Mouse (Mus musculus) forebrain, embryonic 12.5 days (tissue): ENCODE data around the gene Senp8. TPM values are rescaled to one million over a fixed set of nuclear protein-coding genes. Genes with fewer than 3 reads are reported as not detected.

Experiments
- ATAC-seq: fragments of 200-750 bp; cut with Nextera tagmentation; 2 replicates; pipeline ENCODE4 v1.8.0; 2017; ENCODE audit warnings: moderate TSS enrichment; ENCODE audit not compliant: low FRiP score
- H3K27ac ChIP-seq: fragments of 300-500 bp; sonication (generic); 2 replicates; pipeline ENCODE4 v1.5.1; 2016; ENCODE audit warnings: mild to moderate bottlenecking
- H3K27me3 ChIP-seq: fragments of 300-500 bp; sonication (generic); 2 replicates; pipeline ENCODE4 v1.6.1; 2016; ENCODE audit warnings: mild to moderate bottlenecking
- H3K36me3 ChIP-seq: fragments of 300-500 bp; sonication (generic); replicated peaks from 2 replicates; pipeline ENCODE4 v1.6.1; 2016; ENCODE audit warnings: mild to moderate bottlenecking
- H3K4me1 ChIP-seq: fragments of 300-500 bp; sonication (generic); 2 replicates; pipeline ENCODE4 v1.6.1; 2016
- H3K4me2 ChIP-seq: fragments of 300-500 bp; sonication (generic); 2 replicates; pipeline ENCODE4 v1.6.1; 2016; ENCODE audit warnings: mild to moderate bottlenecking, moderate library complexity
- H3K4me3 ChIP-seq: fragments of 300-500 bp; sonication (generic); replicated peaks from 2 replicates; pipeline ENCODE4 v1.5.1; 2016; ENCODE audit warnings: mild to moderate bottlenecking
- H3K9ac ChIP-seq: fragments of 300-500 bp; sonication (generic); 2 replicates; pipeline ENCODE4 v1.6.1; 2016; ENCODE audit warnings: mild to moderate bottlenecking
- H3K9me3 ChIP-seq: fragments of 300-500 bp; sonication (generic); 2 replicates; pipeline ENCODE4 v1.6.1; 2016
- WGBS: fragments of 180-500 bp; shearing (Covaris S2); methylation state at CpG from one replicate; pipeline ENCODE4 v1.1.7; 2016; 5-methylcytosine and 5-hydroxymethylcytosine counted together
- polyA plus RNA-seq: library from polyadenylated mRNA; unstranded; fragments of >200 nt; fragmentation: Nextera tagmentation; extraction: Ambion mirVana; gene quantifications from 2 replicates; pipeline ENCODE4 v1.2.1, GENCODE M21; 2016

Gene Senp8
- polyA plus RNA-seq, 1 experiment from 2014 or later: 13.0 TPM

GRCm38 (mm10) chr9:59735394-59735793, 15.1 kb downstream of the Senp8 start:
- no peaks in the 10 kb centered on the region for H3K9me3 ChIP-seq
- no peak overlapping the region for H3K9ac ChIP-seq
- H3K27ac ChIP-seq: no peak overlapping the region
- ATAC-seq: no peak
- no peak overlapping the region for H3K4me3 ChIP-seq
- H3K4me2 ChIP-seq: no peak overlapping the region
- H3K36me3 ChIP-seq: no peaks in the 10 kb centered on the region
- H3K4me1 ChIP-seq: no peaks in the 10 kb centered on the region
- H3K27me3 ChIP-seq: no peaks in the 10 kb centered on the region
- WGBS: 83% methylated on average over 4 of the region's 4 CpGs

- ATAC-seq: no peak
- WGBS: 77% methylated on average over 6 of the region's 6 CpGs
- H3K9ac ChIP-seq: no peak overlapping the region
Observed at GRCm38 (mm10) chr9:59733075-59733474, 17.4 kb downstream of the Senp8 start.

GRCm38 (mm10) chr9:59731136-59731535, 19.4 kb downstream of the Senp8 start:
- Histone ChIP-seq H3K4me1 (no peaks in the 10 kb centered on the region), H3K4me3 (no peak overlapping the region), H3K27ac (no peak overlapping the region), H3K36me3 (no peaks in the 10 kb centered on the region), H3K9me3 (no peaks in the 10 kb centered on the region), H3K27me3 (no peaks in the 10 kb centered on the region), H3K4me2 (no peak overlapping the region), H3K9ac (no peak overlapping the region)
- WGBS: 89% methylated on average over 5 of the region's 5 CpGs
- ATAC-seq: no peak

More at GRCm38 (mm10) chr9:59733075-59733474, 17.4 kb downstream of the Senp8 start:
- H3K4me2 ChIP-seq: no peak overlapping the region
- H3K27ac ChIP-seq: no peak overlapping the region
- H3K4me3 ChIP-seq: no peak overlapping the region
- no peaks in the 10 kb centered on the region for H3K36me3 ChIP-seq
- H3K4me1 ChIP-seq: no peaks in the 10 kb centered on the region
- no peaks in the 10 kb centered on the region for H3K27me3 ChIP-seq
- H3K9me3 ChIP-seq: no peaks in the 10 kb centered on the region

GRCm38 (mm10) chr9:59727569-59728286, 22.8 kb downstream of the Senp8 start:
- H3K27me3 ChIP-seq: no peaks in the 10 kb centered on the region
- WGBS: 85% methylated on average over 11 of the region's 11 CpGs
- ATAC-seq: no peak
- H3K9ac ChIP-seq: no peak overlapping the region
- H3K36me3 ChIP-seq: no peaks in the 10 kb centered on the region
- no peaks in the 10 kb centered on the region for H3K9me3 ChIP-seq
- no peak overlapping the region for H3K27ac ChIP-seq
- H3K4me3 ChIP-seq: no peak overlapping the region
- H3K4me2 ChIP-seq: no peak overlapping the region
- H3K4me1 ChIP-seq: peaks cover 14% of the 10 kb centered on the region; the same call in 1 of the 2 replicates

- Histone ChIP-seq H3K9ac (no peak overlapping the region), H3K36me3 (no peaks in the 10 kb centered on the region), H3K4me2 (no peak overlapping the region), H3K27me3 (peaks cover 4% of the 10 kb centered on the region; the same call in 1 of the 2 replicates), H3K27ac (no peak overlapping the region), H3K4me1 (peaks cover 14% of the 10 kb centered on the region; the same call in 1 of the 2 replicates), H3K9me3 (no peaks in the 10 kb centered on the region), H3K4me3 (no peak overlapping the region)
- 88% methylated on average over 10 of the region's 10 CpGs for WGBS
- ATAC-seq: no peak
Observed at GRCm38 (mm10) chr9:59725515-59725914, 25.0 kb downstream of the Senp8 start.

GRCm38 (mm10) chr9:59723791-59724442, 26.6 kb downstream of the Senp8 start:
- H3K4me1 ChIP-seq: peaks cover 14% of the 10 kb centered on the region; the same call in 1 of the 2 replicates
- H3K4me2 ChIP-seq: peak overlapping the region; percentile 2; the same call in 1 of the 2 replicates
- H3K9me3 ChIP-seq: no peaks in the 10 kb centered on the region
- ATAC-seq: no peak
- no peak overlapping the region for H3K9ac ChIP-seq
- no peak overlapping the region for H3K4me3 ChIP-seq
- WGBS: 61% methylated on average over 8 of the region's 8 CpGs
- H3K27me3 ChIP-seq: peaks cover 4% of the 10 kb centered on the region; the same call in 1 of the 2 replicates
- peak overlapping the region; percentile 59; the same call in 1 of the 2 replicates for H3K27ac ChIP-seq
- no peaks in the 10 kb centered on the region for H3K36me3 ChIP-seq

- Histone ChIP-seq H3K4me3 (no peak overlapping the region), H3K9ac (peak overlapping the region; percentile 42; the same call in 1 of the 2 replicates), H3K9me3 (no peaks in the 10 kb centered on the region), H3K27me3 (peaks cover 4% of the 10 kb centered on the region; the same call in 1 of the 2 replicates), H3K4me2 (peak overlapping the region; percentile 28), H3K36me3 (no peaks in the 10 kb centered on the region), H3K4me1 (peaks cover 14% of the 10 kb centered on the region; the same call in 1 of the 2 replicates), H3K27ac (peak overlapping the region; percentile 59; the same call in 1 of the 2 replicates)
- peak; percentile 30; the same call in 1 of the 2 replicates for ATAC-seq
- 20% methylated on average over 10 of the region's 10 CpGs for WGBS
Observed at GRCm38 (mm10) chr9:59723096-59723657, 27.3 kb downstream of the Senp8 start.

- ATAC-seq: no peak
- Histone ChIP-seq H3K36me3 (no peaks in the 10 kb centered on the region), H3K27me3 (peaks cover 4% of the 10 kb centered on the region; the same call in 1 of the 2 replicates), H3K4me2 (no peak overlapping the region), H3K9ac (no peak overlapping the region), H3K9me3 (no peaks in the 10 kb centered on the region), H3K27ac (no peak overlapping the region), H3K4me1 (peaks cover 14% of the 10 kb centered on the region; the same call in 1 of the 2 replicates), H3K4me3 (no peak overlapping the region)
- WGBS: 88% methylated on average over 5 of the region's 5 CpGs
Observed at GRCm38 (mm10) chr9:59721144-59721543, 29.4 kb downstream of the Senp8 start.

- 88% methylated on average over 4 of the region's 4 CpGs for WGBS
- ATAC-seq: no peak
- peaks cover 4% of the 10 kb centered on the region; the same call in 1 of the 2 replicates for H3K27me3 ChIP-seq
Observed at GRCm38 (mm10) chr9:59718237-59718636, 32.3 kb downstream of the Senp8 start.

GRCm38 (mm10) chr9:59716275-59716898, 34.1 kb downstream of the Senp8 start:
- Histone ChIP-seq H3K27ac (no peak overlapping the region), H3K9me3 (no peaks in the 10 kb centered on the region), H3K4me1 (no peaks in the 10 kb centered on the region), H3K27me3 (no peaks in the 10 kb centered on the region), H3K4me3 (no peak overlapping the region), H3K4me2 (no peak overlapping the region), H3K36me3 (no peaks in the 10 kb centered on the region), H3K9ac (no peak overlapping the region)
- ATAC-seq: no peak
- 78% methylated on average over 7 of the region's 7 CpGs for WGBS

More at GRCm38 (mm10) chr9:59718237-59718636, 32.3 kb downstream of the Senp8 start:
- no peaks in the 10 kb centered on the region for H3K9me3 ChIP-seq
- peaks cover under 1% of the 10 kb centered on the region; the same call in 1 of the 2 replicates for H3K4me1 ChIP-seq
- no peaks in the 10 kb centered on the region for H3K36me3 ChIP-seq
- H3K9ac ChIP-seq: no peak overlapping the region
- no peak overlapping the region for H3K4me2 ChIP-seq
- H3K4me3 ChIP-seq: no peak overlapping the region
- no peak overlapping the region for H3K27ac ChIP-seq

- no peaks in the 10 kb centered on the region for H3K9me3 ChIP-seq
- H3K9ac ChIP-seq: no peak overlapping the region
- WGBS: 79% methylated on average over 3 of the region's 3 CpGs
- H3K4me3 ChIP-seq: no peak overlapping the region
- no peak overlapping the region for H3K27ac ChIP-seq
- no peak for ATAC-seq
- no peaks in the 10 kb centered on the region for H3K36me3 ChIP-seq
- H3K27me3 ChIP-seq: no peaks in the 10 kb centered on the region
- no peak overlapping the region for H3K4me2 ChIP-seq
- no peaks in the 10 kb centered on the region for H3K4me1 ChIP-seq
Observed at GRCm38 (mm10) chr9:59709225-59709624, 41.3 kb downstream of the Senp8 start.
